ENCODE assay signal across 10 mouse cellular contexts in genomic region chr4:124674334-124675032, GRCm38 (mm10). TPM values are rescaled to one million over a fixed set of nuclear protein-coding genes. Genes with fewer than 3 reads are reported as not detected.
A peak's percentile ranks its signal among the peaks of the same experiment; 100 is the strongest.
DNase-seq lines count a peak whose midpoint lies in the region; ATAC-seq and TF ChIP-seq lines count a peak whose summit lies in the region.
"Had no signal": no experiment of that assay in that cellular context is flagged by ENCODE, and none has a peak within 500 bp of the region (broad histone marks: within the 10 kb centered on the region; RNA-seq: fewer than 3 reads in every experiment).

No protein-coding gene starts in this region.

- H3K4me3 ChIP-seq in cerebellum, adult 2 months (replicated peaks; ENCODE audit: insufficient read depth, low read depth, low read length): no peak overlapping the region
- no peak overlapping the region for H3K4me3 ChIP-seq in midbrain, embryonic 10.5 days
- H3K4me3 ChIP-seq in midbrain, embryonic 16.5 days (ENCODE audit: low read depth, low read length): no peak overlapping the region
- no peak overlapping the region for H3K4me3 ChIP-seq in forebrain, embryonic 15.5 days
- H3K4me3 ChIP-seq: liver, embryonic 15.5 days had no signal

- peak; percentile 10 to 19 for DNase-seq in cerebellum, adult 2 months
- DNase-seq in cerebellum, adult 11 months: no peak
- no peak for DNase-seq in midbrain, embryonic 10.5 days (ENCODE audit: low spot score)
- DNase-seq in urinary bladder, postnatal 14 days (ENCODE audit: low spot score): peak; percentile 49
- no peak for DNase-seq in ovary, postnatal 36 days (ENCODE audit: low spot score)
- no peak for DNase-seq in thymus, postnatal 14 days

- no peak overlapping the region for H3K27ac ChIP-seq in cerebellum, adult 2 months (ENCODE audit: insufficient read depth, low read length)
- H3K27ac ChIP-seq in midbrain, embryonic 10.5 days (replicated peaks): peak overlapping the region; percentile 77
- H3K27ac ChIP-seq in midbrain, embryonic 16.5 days (ENCODE audit: low read length): no peak overlapping the region
- H3K27ac ChIP-seq in forebrain, embryonic 15.5 days (replicated peaks): 0 out of 2 replicates have a peak overlapping the region, but pooled peaks have one; percentile 95
- H3K27ac ChIP-seq: liver, embryonic 15.5 days had no signal

- no peaks in the 10 kb centered on the region for H3K9me3 ChIP-seq in midbrain, embryonic 10.5 days (replicated peaks)
- no peaks in the 10 kb centered on the region for H3K9me3 ChIP-seq in midbrain, embryonic 16.5 days (replicated peaks; ENCODE audit: control insufficient read depth, low read length, poor library complexity, severe bottlenecking)
- H3K9me3 ChIP-seq in forebrain, embryonic 15.5 days: no peaks in the 10 kb centered on the region
- H3K9me3 ChIP-seq: liver, embryonic 15.5 days had no signal

- no peak overlapping the region for H3K9ac ChIP-seq in midbrain, embryonic 16.5 days (ENCODE audit: low read depth, low read length)
- H3K9ac ChIP-seq in forebrain, embryonic 15.5 days (replicated peaks): no peak overlapping the region
- H3K9ac ChIP-seq: liver, embryonic 15.5 days had no signal

- no peak overlapping the region for H3K4me2 ChIP-seq in midbrain, embryonic 16.5 days (ENCODE audit: low read length)
- no peak overlapping the region for H3K4me2 ChIP-seq in forebrain, embryonic 15.5 days (replicated peaks)
- H3K4me2 ChIP-seq: liver, embryonic 15.5 days had no signal

- WGBS in cerebellum, adult 2 months: 32% methylated on average over 17 of the region's 17 CpGs
- 36% methylated on average over 17 of the region's 17 CpGs for WGBS in midbrain, embryonic 10.5 days
- WGBS in midbrain, embryonic 16.5 days: 34% methylated on average over 17 of the region's 17 CpGs
- WGBS in forebrain, embryonic 15.5 days: 56% methylated on average over 17 of the region's 17 CpGs

- TF ChIP-seq CTCF in cerebellum, adult 2 months (IDR thresholded peaks at IDR 0.05; ENCODE audit: borderline replicate concordance, insufficient read depth, low read depth, low read length): no peak

- H3K27me3 ChIP-seq in cerebellum, adult 2 months (ENCODE audit: control insufficient read depth, insufficient read depth, low read length): no peaks in the 10 kb centered on the region
- H3K27me3 ChIP-seq in midbrain, embryonic 10.5 days (ENCODE audit: low read depth, poor library complexity, severe bottlenecking): peaks cover 51% of the 10 kb centered on the region
- no peaks in the 10 kb centered on the region for H3K27me3 ChIP-seq in midbrain, embryonic 16.5 days (ENCODE audit: control insufficient read depth, insufficient read depth, low read depth, low read length)
- 0 out of 2 replicates have a peak, but pooled peaks cover 5% of the 10 kb centered on the region for H3K27me3 ChIP-seq in forebrain, embryonic 15.5 days

- H3K4me1 ChIP-seq in cerebellum, adult 2 months (ENCODE audit: control insufficient read depth, insufficient read depth, low read length): 0 out of 2 replicates have a peak, but pooled peaks cover 2% of the 10 kb centered on the region
- peaks cover 47% of the 10 kb centered on the region for H3K4me1 ChIP-seq in midbrain, embryonic 10.5 days
- peaks cover 24% of the 10 kb centered on the region for H3K4me1 ChIP-seq in midbrain, embryonic 16.5 days (ENCODE audit: control insufficient read depth, insufficient read depth, low read length)
- H3K4me1 ChIP-seq in forebrain, embryonic 15.5 days: peaks cover 41% of the 10 kb centered on the region
- H3K4me1 ChIP-seq: liver, embryonic 15.5 days had no signal

- TF ChIP-seq POLR2A in cerebellum, adult 2 months (IDR thresholded peaks at IDR 0.05; ENCODE audit: borderline replicate concordance, insufficient read depth, low read length): no peak

- ATAC-seq in midbrain, embryonic 16.5 days: no peak; the same call in 1 of the 2 replicates
- ATAC-seq in forebrain, embryonic 15.5 days (replicated peaks): no peak
- ATAC-seq: intestine, postnatal 0 days had no signal

- H3K36me3 ChIP-seq in midbrain, embryonic 10.5 days: peaks cover 29% of the 10 kb centered on the region
- H3K36me3 ChIP-seq in midbrain, embryonic 16.5 days (ENCODE audit: control insufficient read depth, insufficient read depth, low read length): peaks cover 4% of the 10 kb centered on the region; the same call in 1 of the 2 replicates
- H3K36me3 ChIP-seq in forebrain, embryonic 15.5 days: peaks cover 18% of the 10 kb centered on the region

RNA-seq across cellular contexts. Expression of gene Pou3f1, which starts 17.9 kb away (rescaled TPM):
- polyA plus RNA-seq in cerebellum, adult 2 months (2012; rRNA removed): 2.3 and 3.3 TPM in 2 replicates
- polyA plus RNA-seq in midbrain, embryonic 10.5 days (2016; fragmentation: Nextera tagmentation; extraction: Ambion mirVana): 13.8 and 18.2 TPM in 2 replicates
- 12.3 and 14.4 TPM in 2 replicates for polyA plus RNA-seq in midbrain, embryonic 16.5 days (2015; fragmentation: Nextera tagmentation; extraction: Ambion mirVana)
- polyA plus RNA-seq in forebrain, embryonic 15.5 days (2015; fragmentation: Nextera tagmentation; extraction: Ambion mirVana): 21.5 and 21.8 TPM in 2 replicates
- polyA plus RNA-seq: intestine, postnatal 0 days; liver, embryonic 15.5 days had no signal

RNA-seq across cellular contexts. Expression of gene Utp11, which starts 18.9 kb away (rescaled TPM):
- polyA plus RNA-seq in cerebellum, adult 2 months (2012; rRNA removed): 19.2 and 19.4 TPM in 2 replicates
- 63.6 and 68.0 TPM in 2 replicates for polyA plus RNA-seq in midbrain, embryonic 10.5 days (2016; fragmentation: Nextera tagmentation; extraction: Ambion mirVana)
- polyA plus RNA-seq in midbrain, embryonic 16.5 days (2015; fragmentation: Nextera tagmentation; extraction: Ambion mirVana): 39.8 and 43.8 TPM in 2 replicates
- polyA plus RNA-seq in forebrain, embryonic 15.5 days (2015; fragmentation: Nextera tagmentation; extraction: Ambion mirVana): 44.4 and 46.0 TPM in 2 replicates

RNA-seq across cellular contexts. Expression of gene Fhl3, which starts 26.0 kb away (rescaled TPM):
- polyA plus RNA-seq in cerebellum, adult 2 months (2012; rRNA removed): 1.4 and 1.6 TPM in 2 replicates
- 4.6 and 5.8 TPM in 2 replicates for polyA plus RNA-seq in midbrain, embryonic 10.5 days (2016; fragmentation: Nextera tagmentation; extraction: Ambion mirVana)
- polyA plus RNA-seq in midbrain, embryonic 16.5 days (2015; fragmentation: Nextera tagmentation; extraction: Ambion mirVana): 1.5 and 1.7 TPM in 2 replicates
- polyA plus RNA-seq in forebrain, embryonic 15.5 days (2015; fragmentation: Nextera tagmentation; extraction: Ambion mirVana): 1.6 and 2.2 TPM in 2 replicates

RNA-seq across cellular contexts. Expression of gene Sf3a3, which starts 40.1 kb away (rescaled TPM):
- polyA plus RNA-seq in cerebellum, adult 2 months (2012; rRNA removed): 40.5 and 45.2 TPM in 2 replicates
- polyA plus RNA-seq in midbrain, embryonic 10.5 days (2016; fragmentation: Nextera tagmentation; extraction: Ambion mirVana): 247 and 256 TPM in 2 replicates
- 98.1 and 106 TPM in 2 replicates for polyA plus RNA-seq in midbrain, embryonic 16.5 days (2015; fragmentation: Nextera tagmentation; extraction: Ambion mirVana)
- polyA plus RNA-seq in forebrain, embryonic 15.5 days (2015; fragmentation: Nextera tagmentation; extraction: Ambion mirVana): 132 and 133 TPM in 2 replicates

Comparison
In these comparisons a context has a peak if more than half of its experiments do, and no peak if none do; other contexts are left out.
1. DNase-seq: peak in cerebellum, adult 2 months (2 of 2) and urinary bladder, postnatal 14 days (single experiment); none in cerebellum, adult 11 months (single experiment), midbrain, embryonic 10.5 days (single experiment), ovary, postnatal 36 days (single experiment) and thymus, postnatal 14 days (single experiment).
2. H3K27ac ChIP-seq: peak in midbrain, embryonic 10.5 days (single experiment) and forebrain, embryonic 15.5 days (single experiment); none in cerebellum, adult 2 months (single experiment) and midbrain, embryonic 16.5 days (single experiment).